Mouse (Mus musculus) limb, embryonic 12.5 days (tissue): ENCODE measurements around the gene Limd1. TPM values are rescaled to one million over a fixed set of nuclear protein-coding genes. Genes with fewer than 3 reads are reported as not detected.

Experiments
- ATAC-seq: fragments of 200-750 bp; cut with Nextera tagmentation; 2 replicates; pipeline ENCODE4 v1.8.0; 2017; ENCODE audit warnings: low read depth, moderate TSS enrichment; ENCODE audit not compliant: insufficient number of reproducible peaks, insufficient read depth, low FRiP score, low TSS enrichment
- H3K27ac ChIP-seq: fragments of 300-500 bp; sonication (generic); 2 replicates; pipeline ENCODE4 v1.5.1; 2016; ENCODE audit warnings: mild to moderate bottlenecking, moderate library complexity
- H3K27me3 ChIP-seq: fragments of 300-500 bp; sonication (generic); 2 replicates; pipeline ENCODE4 v1.6.1; 2016; ENCODE audit warnings: mild to moderate bottlenecking, moderate library complexity
- H3K36me3 ChIP-seq: fragments of 300-500 bp; sonication (generic); 2 replicates; pipeline ENCODE4 v1.6.1; 2016; ENCODE audit warnings: mild to moderate bottlenecking, moderate library complexity
- H3K4me1 ChIP-seq: fragments of 300-500 bp; sonication (generic); replicated peaks from 2 replicates; pipeline ENCODE4 v1.6.1; 2016
- H3K4me2 ChIP-seq: fragments of 300-500 bp; sonication (generic); 2 replicates; pipeline ENCODE4 v1.6.1; 2016; ENCODE audit warnings: mild to moderate bottlenecking, moderate library complexity
- H3K4me3 ChIP-seq: fragments of 300-500 bp; sonication (generic); replicated peaks from 2 replicates; pipeline ENCODE4 v1.5.1; 2016; ENCODE audit warnings: mild to moderate bottlenecking
- H3K9ac ChIP-seq: fragments of 300-500 bp; sonication (generic); replicated peaks from 2 replicates; pipeline ENCODE4 v1.6.1; 2016; ENCODE audit warnings: mild to moderate bottlenecking, moderate library complexity
- H3K9me3 ChIP-seq: fragments of 300-500 bp; sonication (generic); 2 replicates; pipeline ENCODE4 v1.6.1; 2016; ENCODE audit warnings: mild to moderate bottlenecking, moderate library complexity
- WGBS: fragments of 180-500 bp; shearing (Covaris S2); methylation state at CpG from one replicate; pipeline ENCODE4 v1.1.7; 2016; 5-methylcytosine and 5-hydroxymethylcytosine counted together
- polyA plus RNA-seq: library from polyadenylated mRNA; unstranded; fragments of >200 nt; fragmentation: Nextera tagmentation; extraction: Ambion mirVana; gene quantifications from 2 replicates; pipeline ENCODE4 v1.2.1, GENCODE M21; 2016

Limd1 gene
- polyA plus RNA-seq, 1 experiment from 2014 or later: 53.6 TPM

DNA sequence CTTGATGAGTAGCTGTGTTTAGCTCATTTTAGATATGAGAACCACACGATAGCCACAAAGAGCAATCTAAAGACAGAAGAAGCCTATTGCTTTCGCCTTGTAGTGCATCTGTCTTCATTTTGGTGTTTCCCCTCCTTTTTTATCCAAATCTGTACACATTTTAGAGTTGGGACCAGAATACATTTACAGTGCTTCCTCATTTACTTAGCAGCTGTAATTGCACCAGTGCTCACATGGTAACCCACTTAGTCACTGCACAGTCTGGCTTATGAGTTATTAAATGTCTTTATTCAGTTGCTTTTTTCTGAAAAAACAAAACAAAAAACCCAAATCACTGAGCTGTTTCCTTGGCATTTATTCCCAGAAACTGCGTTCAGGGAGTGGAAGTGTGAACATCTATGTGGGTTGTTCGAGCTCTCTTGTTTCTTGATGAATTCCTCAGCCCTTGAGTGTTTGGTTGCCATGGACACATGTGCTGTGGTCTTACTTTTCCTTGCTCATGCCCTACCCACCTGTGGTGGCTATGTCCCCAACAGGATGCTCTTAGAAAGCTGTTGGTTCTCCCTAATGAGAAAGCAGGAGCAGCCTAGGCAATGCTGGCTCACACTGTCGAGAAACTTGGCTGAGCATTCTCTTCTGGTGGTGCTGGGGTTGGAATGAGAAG, 24.8 kb downstream of the Limd1 start:
- Histone ChIP-seq H3K4me2 (no peak overlapping the region), H3K4me3 (no peak overlapping the region), H3K27ac (no peak overlapping the region), H3K9ac (no peak overlapping the region), H3K27me3 (no peaks in the 10 kb centered on the region), H3K36me3 (peaks cover 30% of the 10 kb centered on the region), H3K4me1 (no peaks in the 10 kb centered on the region), H3K9me3 (no peaks in the 10 kb centered on the region)
- 85% methylated on average over 5 of the region's 5 CpGs for WGBS
- ATAC-seq: no peak

DNA sequence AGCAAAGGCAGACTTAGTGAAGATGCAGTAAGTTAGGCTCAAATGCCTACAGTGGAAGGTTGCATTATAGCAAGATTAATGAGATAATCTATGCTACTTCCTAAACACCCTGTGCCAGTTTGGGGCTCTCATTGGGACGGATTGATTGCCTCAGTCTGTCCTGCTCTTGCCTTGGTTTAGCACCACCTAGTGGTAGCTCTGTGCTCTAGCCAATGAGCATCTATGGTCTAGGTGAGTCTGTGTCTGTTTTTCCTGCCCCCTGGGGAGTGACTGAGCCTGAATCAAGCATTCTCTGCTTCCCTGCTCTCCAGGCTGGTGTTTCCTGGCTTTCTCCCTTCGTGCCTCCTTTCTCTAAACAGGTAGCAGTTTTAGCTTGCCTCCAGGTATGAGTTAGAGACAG, 25.8 kb downstream of the Limd1 start:
- ATAC-seq: peak; percentile 69; the same call in 1 of the 2 replicates
- no peak overlapping the region for H3K9ac ChIP-seq
- peaks cover 30% of the 10 kb centered on the region for H3K36me3 ChIP-seq
- no peaks in the 10 kb centered on the region for H3K4me1 ChIP-seq
- no peaks in the 10 kb centered on the region for H3K27me3 ChIP-seq
- H3K4me2 ChIP-seq: no peak overlapping the region
- WGBS: 14% methylated on average over 2 of the region's 2 CpGs
- H3K27ac ChIP-seq: no peak overlapping the region
- H3K4me3 ChIP-seq: no peak overlapping the region
- no peaks in the 10 kb centered on the region for H3K9me3 ChIP-seq

DNA sequence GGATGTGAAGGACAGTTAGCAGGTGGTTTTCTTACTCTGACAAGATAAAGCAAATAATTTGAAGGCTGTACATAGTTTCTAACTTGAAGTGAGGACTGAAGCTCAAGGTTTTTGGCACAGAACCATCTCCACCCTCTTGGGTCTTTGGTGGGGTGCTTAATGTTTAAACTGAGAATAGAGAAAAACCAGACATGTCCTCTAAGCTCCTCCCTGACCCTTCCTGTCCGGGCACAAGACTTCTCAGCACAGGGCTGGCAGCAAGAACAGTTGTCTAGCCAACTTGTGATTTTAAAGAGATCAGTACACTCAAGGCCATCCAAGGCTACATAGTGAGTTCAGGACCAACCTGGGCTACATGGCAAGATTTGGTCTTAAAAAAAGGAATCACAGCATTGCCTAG, 27.1 kb downstream of the Limd1 start:
- H3K4me3 ChIP-seq: no peak overlapping the region
- H3K9ac ChIP-seq: no peak overlapping the region
- no peaks in the 10 kb centered on the region for H3K9me3 ChIP-seq
- no peaks in the 10 kb centered on the region for H3K4me1 ChIP-seq
- ATAC-seq: no peak
- H3K4me2 ChIP-seq: no peak overlapping the region
- 67% methylated on average over 1 of the region's 1 CpGs for WGBS
- H3K27me3 ChIP-seq: no peaks in the 10 kb centered on the region
- H3K27ac ChIP-seq: no peak overlapping the region
- peaks cover 33% of the 10 kb centered on the region for H3K36me3 ChIP-seq

DNA sequence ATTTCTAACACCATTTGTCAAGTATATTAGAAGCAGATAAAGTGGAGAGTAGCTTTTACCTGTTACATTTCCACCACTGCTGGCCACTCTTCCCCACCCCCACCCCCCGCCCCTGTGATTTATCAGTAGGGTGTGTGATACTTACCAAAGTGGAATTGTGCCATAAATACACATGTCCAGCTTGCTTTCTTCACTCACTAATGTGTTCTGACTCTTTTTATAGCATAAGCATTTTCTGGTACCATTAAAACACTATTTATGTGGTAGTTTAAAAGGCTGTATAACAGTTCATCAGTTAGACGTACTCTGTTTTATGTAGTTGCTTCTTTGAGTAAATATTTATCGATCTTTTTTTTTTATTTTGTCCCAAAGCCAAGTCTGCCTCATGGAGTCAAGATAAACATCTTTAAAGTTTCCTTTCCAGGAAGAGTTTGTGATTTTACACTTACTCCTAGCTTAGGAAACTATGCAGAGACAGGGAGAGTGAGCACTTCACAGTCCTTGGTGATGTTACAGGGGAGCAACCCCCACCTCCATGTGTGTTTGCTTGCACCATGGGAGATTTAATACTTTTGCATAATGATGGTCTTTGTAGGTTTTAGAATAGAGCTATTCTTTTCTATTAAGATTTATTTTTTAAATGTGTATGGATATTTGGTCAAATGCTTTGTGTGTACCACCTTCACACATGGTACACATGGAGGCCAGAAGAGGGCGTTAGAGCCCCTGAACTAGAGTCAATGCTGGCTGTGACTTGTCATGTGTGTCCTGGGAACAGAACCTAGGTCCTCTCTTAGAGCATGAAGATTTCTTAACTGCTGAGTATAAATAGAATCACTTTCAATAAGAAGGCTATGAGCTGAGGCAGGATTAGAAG, 28.0 kb downstream of the Limd1 start:
- H3K27ac ChIP-seq: no peak overlapping the region
- H3K4me2 ChIP-seq: no peak overlapping the region
- H3K9me3 ChIP-seq: no peaks in the 10 kb centered on the region
- H3K36me3 ChIP-seq: peaks cover 35% of the 10 kb centered on the region
- no peaks in the 10 kb centered on the region for H3K4me1 ChIP-seq
- WGBS: 59% methylated on average over 4 of the region's 4 CpGs
- H3K9ac ChIP-seq: no peak overlapping the region
- ATAC-seq: no peak
- H3K27me3 ChIP-seq: no peaks in the 10 kb centered on the region
- no peak overlapping the region for H3K4me3 ChIP-seq

DNA sequence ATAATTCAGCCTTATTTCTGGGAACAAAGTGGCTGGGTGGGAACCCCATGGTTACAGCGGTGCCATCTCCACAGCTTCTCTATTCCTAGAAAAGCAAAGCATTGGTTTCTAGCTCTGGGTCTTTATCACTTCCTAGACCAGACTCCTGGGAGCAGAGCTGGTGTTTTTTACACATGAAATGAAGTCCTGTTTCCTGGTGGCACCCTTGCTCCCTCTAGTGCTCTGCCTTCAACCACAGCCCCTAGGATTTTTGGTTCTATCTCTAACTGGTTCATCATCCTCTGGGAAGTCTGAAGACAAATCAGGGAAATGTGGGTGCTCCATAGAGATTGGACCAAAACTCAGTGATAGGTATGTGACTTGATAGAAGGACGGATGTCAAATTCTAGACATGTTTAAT, 28.9 kb downstream of the Limd1 start:
- no peak overlapping the region for H3K4me3 ChIP-seq
- ATAC-seq: no peak
- no peak overlapping the region for H3K4me2 ChIP-seq
- H3K9me3 ChIP-seq: no peaks in the 10 kb centered on the region
- H3K27me3 ChIP-seq: no peaks in the 10 kb centered on the region
- H3K9ac ChIP-seq: no peak overlapping the region
- H3K4me1 ChIP-seq: no peaks in the 10 kb centered on the region
- H3K36me3 ChIP-seq: peaks cover 41% of the 10 kb centered on the region
- WGBS: 82% methylated on average over 2 of the region's 2 CpGs
- no peak overlapping the region for H3K27ac ChIP-seq

DNA sequence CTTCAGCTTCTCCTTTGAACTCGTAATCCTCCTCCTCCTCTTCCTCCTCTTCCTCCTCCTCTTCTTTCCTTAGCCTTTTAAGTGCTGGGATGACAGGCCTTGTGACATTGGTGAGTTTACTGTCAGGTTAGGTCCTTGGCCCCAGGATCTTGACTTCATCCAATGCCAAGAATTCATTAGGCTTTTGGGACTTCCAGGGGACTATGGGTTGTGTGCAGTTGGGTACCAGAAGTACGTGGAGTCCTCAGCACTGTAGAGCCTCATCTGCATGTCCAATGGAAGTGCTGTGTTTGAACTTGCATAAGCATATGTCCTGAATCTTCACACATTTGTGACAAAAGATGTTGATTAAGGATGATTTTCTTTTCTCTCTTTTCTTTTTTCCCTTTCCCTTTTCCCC, 30.5 kb downstream of the Limd1 start:
- Histone ChIP-seq H3K9ac (no peak overlapping the region), H3K4me2 (no peak overlapping the region), H3K27me3 (no peaks in the 10 kb centered on the region), H3K4me1 (no peaks in the 10 kb centered on the region), H3K27ac (no peak overlapping the region), H3K9me3 (no peaks in the 10 kb centered on the region), H3K36me3 (peaks cover 42% of the 10 kb centered on the region), H3K4me3 (no peak overlapping the region)
- no peak for ATAC-seq
- 90% methylated on average over 2 of the region's 2 CpGs for WGBS

DNA sequence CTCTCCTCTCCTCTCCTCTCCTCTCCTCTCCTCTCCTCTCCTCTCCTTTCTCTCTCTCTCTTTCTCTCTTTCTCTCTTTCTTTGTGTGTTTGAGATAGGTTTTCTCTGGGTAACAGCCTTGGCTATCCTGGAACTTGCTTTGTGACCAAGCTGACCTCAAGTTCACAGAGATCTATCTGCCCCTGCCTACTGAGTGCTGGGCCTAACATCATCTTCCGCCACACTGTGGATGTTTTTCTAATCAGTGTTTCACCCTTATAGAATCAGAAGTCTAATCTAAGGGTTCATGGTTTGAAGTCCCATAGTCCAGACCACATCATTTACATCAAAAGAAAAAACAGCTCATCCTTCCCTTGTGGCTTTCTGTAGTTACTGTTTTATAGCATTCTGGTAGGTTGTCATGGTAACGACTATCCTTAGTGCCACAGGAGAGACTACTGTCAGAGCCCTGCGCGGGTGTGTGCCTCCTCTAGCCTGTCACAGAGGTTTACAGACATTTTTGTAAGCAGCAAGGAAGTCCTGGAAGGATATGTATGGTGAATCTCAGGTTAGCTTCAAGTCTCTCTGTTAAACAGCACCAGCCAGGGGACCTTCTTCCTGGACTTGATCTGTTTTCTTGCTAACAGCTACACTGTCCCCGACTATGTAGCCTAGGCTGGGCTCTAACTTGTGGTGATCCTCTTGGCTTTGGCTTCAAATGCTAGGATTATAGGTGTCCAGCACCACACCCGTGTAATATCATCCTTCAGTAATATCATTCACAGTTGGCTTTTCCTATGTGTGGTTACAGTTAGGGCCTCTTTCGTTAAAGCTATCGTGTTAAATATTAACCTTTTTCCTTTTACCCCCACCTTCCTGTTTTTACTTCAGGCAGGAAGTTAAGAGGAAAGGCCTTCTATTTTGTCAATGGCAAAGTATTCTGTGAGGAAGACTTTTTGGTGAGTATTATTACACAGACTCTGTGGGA, 31.4 kb downstream of the Limd1 start:
- 81% methylated on average over 8 of the region's 8 CpGs for WGBS
- Histone ChIP-seq H3K9me3 (no peaks in the 10 kb centered on the region), H3K4me3 (no peak overlapping the region), H3K9ac (no peak overlapping the region), H3K4me2 (no peak overlapping the region), H3K4me1 (no peaks in the 10 kb centered on the region), H3K36me3 (peaks cover 42% of the 10 kb centered on the region), H3K27me3 (no peaks in the 10 kb centered on the region), H3K27ac (no peak overlapping the region)
- ATAC-seq: no peak

DNA sequence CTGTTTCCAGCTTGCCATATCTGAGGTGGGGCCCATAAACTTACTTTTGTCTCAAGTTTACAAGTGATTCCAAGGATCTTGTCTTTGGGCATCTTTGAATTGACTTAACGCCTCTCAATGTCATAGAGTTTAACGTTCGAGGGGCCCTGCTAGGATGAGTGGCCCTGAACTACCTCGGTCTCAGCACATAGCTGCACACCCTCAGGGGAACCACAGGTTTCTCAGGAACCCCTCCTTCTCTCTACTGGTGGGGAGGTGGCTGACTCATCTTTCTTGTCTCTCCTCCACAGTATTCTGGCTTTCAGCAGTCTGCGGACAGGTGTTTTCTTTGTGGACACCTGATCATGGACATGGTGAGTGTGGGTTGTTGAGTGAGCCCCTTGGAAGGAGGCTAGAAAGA, 32.4 kb downstream of the Limd1 start:
- no peak overlapping the region for H3K4me3 ChIP-seq
- no peaks in the 10 kb centered on the region for H3K9me3 ChIP-seq
- H3K9ac ChIP-seq: no peak overlapping the region
- ATAC-seq: no peak
- 93% methylated on average over 5 of the region's 5 CpGs for WGBS
- no peaks in the 10 kb centered on the region for H3K27me3 ChIP-seq
- H3K27ac ChIP-seq: no peak overlapping the region
- H3K36me3 ChIP-seq: peaks cover 44% of the 10 kb centered on the region
- H3K4me2 ChIP-seq: no peak overlapping the region
- no peaks in the 10 kb centered on the region for H3K4me1 ChIP-seq

DNA sequence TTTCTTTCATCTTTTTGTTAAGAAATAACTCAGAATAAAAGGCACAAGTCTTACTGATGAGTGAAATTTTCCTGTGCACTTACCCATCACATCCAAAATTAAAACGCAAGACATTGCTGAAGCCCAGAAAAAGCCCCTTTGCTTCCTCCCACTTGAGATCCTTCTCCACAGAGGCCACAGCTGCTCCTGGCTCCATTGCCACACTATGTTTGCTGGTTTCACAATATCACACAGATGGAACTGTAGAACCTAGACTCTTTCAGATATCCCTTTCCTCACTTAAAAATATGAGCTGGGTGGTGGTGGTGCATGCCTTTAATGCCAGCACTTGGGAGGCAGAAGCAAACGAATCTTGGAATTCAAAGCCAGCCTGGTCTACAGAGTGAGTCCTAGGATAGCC, 34.0 kb downstream of the Limd1 start:
- Histone ChIP-seq H3K27me3 (no peaks in the 10 kb centered on the region), H3K9ac (no peak overlapping the region), H3K4me2 (no peak overlapping the region), H3K36me3 (peaks cover 58% of the 10 kb centered on the region), H3K9me3 (no peaks in the 10 kb centered on the region), H3K4me1 (no peaks in the 10 kb centered on the region), H3K27ac (no peak overlapping the region), H3K4me3 (no peak overlapping the region)
- no peak for ATAC-seq
- WGBS: 85% methylated on average over 2 of the region's 2 CpGs

DNA sequence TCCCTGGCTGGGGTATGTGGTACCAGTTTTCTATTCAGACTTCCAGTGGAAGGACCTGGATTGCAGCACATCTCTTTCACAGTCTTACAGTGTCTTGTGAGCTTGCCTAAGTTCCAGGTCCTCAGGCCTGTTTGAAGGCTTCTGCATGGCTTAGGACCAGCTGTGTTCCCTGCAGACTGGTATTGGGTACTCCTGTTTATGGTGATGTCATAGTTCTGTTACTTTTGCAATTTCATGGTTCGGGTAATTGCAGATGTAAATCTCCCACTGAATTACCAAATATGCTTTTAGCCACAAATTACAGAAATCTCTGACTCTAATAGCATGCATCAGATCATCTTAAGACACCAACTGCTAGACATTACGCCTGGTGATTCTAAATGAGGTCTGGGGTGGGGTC, 36.6 kb downstream of the Limd1 start:
- H3K27me3 ChIP-seq: no peaks in the 10 kb centered on the region
- H3K4me3 ChIP-seq: no peak overlapping the region
- H3K4me2 ChIP-seq: no peak overlapping the region
- no peak overlapping the region for H3K9ac ChIP-seq
- no peak overlapping the region for H3K27ac ChIP-seq
- WGBS: 71% methylated on average over 2 of the region's 2 CpGs
- peaks cover 77% of the 10 kb centered on the region for H3K36me3 ChIP-seq
- no peaks in the 10 kb centered on the region for H3K4me1 ChIP-seq
- no peaks in the 10 kb centered on the region for H3K9me3 ChIP-seq
- no peak for ATAC-seq
